Comparison of ENCODE assay signal across 21 mouse cellular contexts in genomic region chr1:156702151-156702550, GRCm38 (mm10). TPM values are rescaled to one million over a fixed set of nuclear protein-coding genes. Genes with fewer than 3 reads are reported as not detected.
DNase-seq lines count a peak whose midpoint lies in the region; TF ChIP-seq lines count a peak whose summit lies in the region.
"Had no signal": no experiment of that assay in that cellular context is flagged by ENCODE, and none has a peak within 500 bp of the region (broad histone marks: within the 10 kb centered on the region; RNA-seq: fewer than 3 reads in every experiment).

No protein-coding gene starts in this region.

- in situ Hi-C loops in CH12.LX (cut with MboI; ENCODE audit: low pct_ligation_motif_present, low pct_unique_long_range_greater_than_20kb, low sequenced_read_pairs), result no loop called here

- H3K79me2 ChIP-seq in CH12.LX (replicated peaks; ENCODE audit: control insufficient read depth, extremely low read depth, insufficient read depth, poor library complexity, severe bottlenecking), result no peaks in the 10 kb centered on the region

- H3K9me3 ChIP-seq in CH12.LX (replicated peaks; ENCODE audit: low read length), result no peaks in the 10 kb centered on the region
- H3K9me3 ChIP-seq: G1E had no signal

- no peak for TF ChIP-seq POLR2A in CH12.LX (IDR thresholded peaks at IDR 0.05; ENCODE audit: low read depth, low read length)

- H3K27me3 ChIP-seq in CH12.LX (replicated peaks), result no peaks in the 10 kb centered on the region
- H3K27me3 ChIP-seq: Patski had no signal

- no peak overlapping the region for H3K4me3 ChIP-seq in CH12.LX (replicated peaks in 1 of 3; ENCODE audit: low read depth in 2 of 3, low read length in 2 of 3, poor library complexity in 1 of 3)

- 0 out of 2 replicates have a peak, but pooled peaks have one; percentile 36 for TF ChIP-seq EP300 in CH12.LX (IDR thresholded peaks at IDR 0.05; ENCODE audit: low read length)

- H3K4me2 ChIP-seq in CH12.LX (ENCODE audit: insufficient read depth, low read depth, poor library complexity, severe bottlenecking), result no peak overlapping the region

- no peak for TF ChIP-seq RAD21 in CH12.LX (IDR thresholded peaks at IDR 0.05; ENCODE audit: low read depth, low read length)

- no peak overlapping the region for H3K27ac ChIP-seq in CH12.LX (ENCODE audit: insufficient read depth, low read depth)

- peaks cover 2 to 28% of the 10 kb centered on the region in 2 experiments; a peak in 3 of 4 replicates for H3K4me1 ChIP-seq in CH12.LX (ENCODE audit: control insufficient read depth in 1 of 2, insufficient read depth in 2 of 2)

- dilution Hi-C loops in CH12.LX (cut with MboI; ENCODE audit: extremely low pct_ligation_motif_present, extremely low pct_unique_long_range_greater_than_20kb, low sequenced_read_pairs), result no loop called here

- peaks cover 25 to 68% of the 10 kb centered on the region in 2 experiments for H3K36me3 ChIP-seq in CH12.LX (replicated peaks in 1 of 2; ENCODE audit: control insufficient read depth in 1 of 2, insufficient read depth in 1 of 2, low read length in 1 of 2)

- DNase-seq in heart, adult 11 months, result peak; percentile 51
- no peak for DNase-seq in heart, adult 18-20 months
- DNase-seq in A20 (ENCODE audit: low read depth, low spot score), result peak; percentile 69
- DNase-seq in CH12.LX (ENCODE audit: extremely low read depth), result peak; percentile 53
- no peak for DNase-seq in gastrocnemius, postnatal 10 days
- DNase-seq in adipocyte (ENCODE audit: low spot score), result no peak
- DNase-seq: adrenal gland, adult 2 months; adrenal gland, adult 8-10 months; adrenal gland, postnatal 10 days; adrenal gland, postnatal 14 days; adrenal gland, postnatal 25 days; adrenal gland, postnatal 36 days; B cell, adult 2 months; cerebellum, adult 11 months; cerebellum, adult 11-12 months; cerebellum, adult 18-20 months; cerebellum, adult 2 months; cerebellum, adult 8-10 months; cerebellum, adult 9-10 months had no signal

- TF ChIP-seq CTCF in CH12.LX (conservative IDR thresholded peaks at IDR 0.05 in 1 of 2, IDR thresholded peaks at IDR 0.05 in 1 of 2; ENCODE audit: low read depth in 2 of 2, low read length in 2 of 2), result no peak

- no peak overlapping the region for H3K9ac ChIP-seq in CH12.LX (ENCODE audit: insufficient read depth, low read depth)

TF ChIP-seq in CH12.LX, 34 proteins besides CTCF, POLR2A, EP300 and RAD21:
- TF ChIP-seq USF2 (conservative IDR thresholded peaks at IDR 0.05; ENCODE audit: low read depth, low read length) (no peak), RCOR1 (conservative IDR thresholded peaks at IDR 0.05; ENCODE audit: low read depth, low read length) (0 out of 2 replicates have a peak, but pooled peaks have one; percentile 12), BHLHE40 (IDR thresholded peaks at IDR 0.05; ENCODE audit: low read depth, low read length) (no peak), HCFC1 (IDR thresholded peaks at IDR 0.05; ENCODE audit: low read depth, low read length) (no peak), MAFK (IDR thresholded peaks at IDR 0.05; ENCODE audit: insufficient replicate concordance, low read length) (no peak), ZKSCAN1 (IDR thresholded peaks at IDR 0.05; ENCODE audit: borderline replicate concordance, low read depth, low read length) (no peak), SMC3 (IDR thresholded peaks at IDR 0.05; ENCODE audit: low read depth, low read length) (no peak), NRF1 (IDR thresholded peaks at IDR 0.05; ENCODE audit: low read depth, low read length) (peak; percentile 34; the same call in 1 of the 2 replicates), POLR2AphosphoS2 (IDR thresholded peaks at IDR 0.05; ENCODE audit: low read depth, low read length) (no peak), ZMIZ1 (IDR thresholded peaks at IDR 0.05; ENCODE audit: low read depth, low read length) (no peak), JUN (IDR thresholded peaks at IDR 0.05; ENCODE audit: insufficient read depth, low read depth, low read length) (no peak)

RNA-seq across cellular contexts. Expression of gene Fam20b, which starts 16.7 kb away (rescaled TPM):
- 10 to 100 TPM; 59.9 to 61.3 TPM for total RNA-seq in heart, adult 18-20 months (2021)
- 22.3 and 23.0 TPM in 2 replicates for total RNA-seq in CH12.LX (2012; rRNA removed)
- total RNA-seq in CH12.LX (2014; rRNA removed), result 25.7 and 26.5 TPM in 2 replicates
- 19.5 and 21.2 TPM in 2 replicates for polyA plus RNA-seq in CH12.LX (2012; ENCODE audit: insufficient read length, low read depth)
- total RNA-seq in gastrocnemius, postnatal 10 days (2021), result 10 to 100 TPM; 29.7 to 31.6 TPM

RNA-seq across cellular contexts. Expression of gene Tor3a, which starts 28.0 kb away (rescaled TPM):
- total RNA-seq in heart, adult 18-20 months (2021), result 1 to 10 TPM; 9.2 to 9.9 TPM
- total RNA-seq in CH12.LX (2012; rRNA removed) (37.2 and 37.6 TPM in 2 replicates), CH12.LX (2014; rRNA removed) (50.5 and 53.8 TPM in 2 replicates)
- 85.7 and 88.6 TPM in 2 replicates for polyA plus RNA-seq in CH12.LX (2012; ENCODE audit: insufficient read length, low read depth)
- total RNA-seq in gastrocnemius, postnatal 10 days (2021), result 1 to 10 TPM; 7.0 to 8.0 TPM

Comparison
In these comparisons a context has a peak if more than half of its experiments do, and no peak if none do; other contexts are left out.
1. DNase-seq: peak in heart, adult 11 months (single experiment), A20 (single experiment) and CH12.LX (single experiment); none in heart, adult 18-20 months (0 of 2), gastrocnemius, postnatal 10 days (single experiment) and adipocyte (single experiment).